Mouse (Mus musculus): ENCODE measurements at regions not wholly inside any gene's neighbourhood (a gene's known extent, or its start where the extent isn't known, plus 50 kb on each side); places are given as distances from the start of the nearest gene placed in this dataset.
"Not testable (repeated sequence)": the region's sequence is repeated elsewhere in the genome, so short reads cannot be mapped to it uniquely, and the experiment has no call there.

DNA sequence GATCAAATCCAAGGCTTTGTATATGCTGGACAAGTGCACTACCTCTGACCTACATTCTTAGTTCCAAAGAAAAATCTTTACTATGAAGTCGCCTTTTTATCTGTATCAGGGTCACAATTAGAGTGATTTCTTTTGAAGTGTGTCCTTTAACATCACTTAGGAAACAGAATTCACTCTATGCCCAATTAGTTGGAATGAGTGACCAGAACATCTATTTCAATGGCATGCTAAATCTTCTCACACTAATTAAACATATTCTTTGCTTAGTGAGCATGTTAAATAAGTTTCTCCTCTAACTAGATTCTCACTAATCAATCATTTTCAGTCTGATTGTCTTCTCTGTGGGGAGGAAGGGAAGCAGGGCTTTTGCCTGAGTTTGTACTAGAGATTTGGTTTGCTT is 84.9 kb downstream of the Arl6ip6 start:
- no peak for DNase-seq

- no peak for DNase-seq
These were observed 110.3 kb downstream of the Arl6ip6 start for GRCm38 (mm10) chr2:53301712-53302423.

DNA sequence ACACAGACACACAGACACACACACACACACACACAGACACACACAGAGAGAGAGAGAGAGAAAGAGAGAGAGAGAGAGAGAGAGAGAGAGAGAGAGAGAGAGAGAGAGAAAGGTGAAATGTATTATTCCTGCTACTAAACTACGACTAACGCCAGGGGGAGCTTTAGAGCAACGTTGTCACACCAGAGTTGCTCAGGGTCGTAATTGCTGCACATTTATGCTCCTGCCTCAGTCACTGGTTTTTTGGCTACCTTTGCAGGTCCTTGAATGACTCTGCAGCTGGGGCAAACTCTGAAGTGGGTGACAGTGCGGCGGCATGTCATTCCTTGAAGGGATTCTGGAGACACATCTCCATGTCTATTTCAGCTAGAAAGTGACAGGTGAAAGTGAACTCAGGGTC is 139.2 kb downstream of the Arl6ip6 start:
- DNase-seq = peak in 1 of 2 experiments; percentile 7

DNA sequence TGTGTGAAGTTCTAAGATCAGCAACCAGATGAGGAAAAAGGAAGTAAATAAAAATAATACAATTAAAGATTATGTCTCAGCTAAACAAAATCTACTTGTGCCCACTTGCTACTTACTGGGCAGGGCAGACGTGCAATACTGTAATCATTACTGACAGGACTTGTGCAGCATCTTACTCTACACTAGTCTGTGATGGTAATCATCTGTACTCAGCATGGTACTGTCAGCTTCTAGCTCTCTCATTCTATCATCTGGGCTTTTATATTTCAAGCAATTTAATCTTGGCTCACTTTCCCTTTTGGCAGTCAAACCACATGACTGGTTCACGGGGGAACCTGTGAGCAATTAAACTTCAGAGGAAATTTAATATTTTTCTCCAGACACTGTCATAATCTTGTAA is 167.5 kb downstream of the Arl6ip6 start:
- DNase-seq = no peak

- no peak for DNase-seq
These were observed 190.8 kb downstream of the Arl6ip6 start for GRCm38 (mm10) chr2:53382348-53382747.

DNA sequence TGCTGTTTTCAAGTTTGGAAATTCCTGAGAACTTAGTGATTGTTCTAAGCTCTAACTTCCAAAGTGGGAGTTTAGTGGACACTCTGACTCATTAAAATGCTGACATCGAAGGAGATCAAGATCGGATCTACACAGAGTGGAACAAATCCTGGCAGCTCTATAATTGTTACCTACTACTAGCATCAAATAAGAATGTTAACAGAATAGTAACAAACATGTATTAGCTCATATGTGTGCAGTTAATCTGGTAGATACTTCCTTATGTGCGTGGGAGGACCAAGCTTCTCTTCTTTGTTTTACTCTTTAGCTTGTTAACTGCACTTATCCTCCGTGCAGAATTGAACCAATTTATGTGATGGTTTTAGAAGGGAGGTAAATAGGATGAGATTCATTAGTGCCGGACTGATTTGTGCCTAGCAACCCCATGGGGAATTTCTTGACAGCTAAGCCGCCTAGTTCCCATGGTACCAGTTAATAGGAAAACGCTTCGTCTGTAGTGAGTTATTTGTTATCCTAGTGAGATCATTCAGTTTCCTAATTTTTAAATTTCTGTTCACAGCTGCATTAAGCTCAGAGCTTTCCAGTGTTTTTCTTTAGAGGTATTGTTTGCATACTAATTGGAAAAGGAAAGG is 193.1 kb downstream of the Arl6ip6 start:
- no peak for DNase-seq

DNA sequence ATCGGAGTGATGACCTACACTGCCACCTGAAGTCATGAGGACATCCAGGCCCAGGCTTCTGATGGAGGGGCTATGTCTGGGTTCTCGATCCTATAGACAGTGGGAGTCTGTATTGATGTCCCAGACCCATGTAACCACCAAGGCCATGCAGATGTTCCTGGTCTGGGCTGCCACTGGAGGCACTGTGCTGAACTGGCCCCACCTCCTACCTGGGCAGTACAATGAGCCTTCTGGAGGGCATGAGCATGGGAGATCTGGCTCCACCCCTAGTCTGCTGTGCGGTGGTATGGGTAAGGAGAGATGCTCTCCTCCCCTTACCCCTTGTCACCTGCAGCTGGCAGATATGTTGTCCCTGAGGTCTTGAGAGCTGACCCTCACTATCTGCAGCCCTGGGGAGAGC is 197.1 kb downstream of the Arl6ip6 start:
- DNase-seq = no peak

DNA sequence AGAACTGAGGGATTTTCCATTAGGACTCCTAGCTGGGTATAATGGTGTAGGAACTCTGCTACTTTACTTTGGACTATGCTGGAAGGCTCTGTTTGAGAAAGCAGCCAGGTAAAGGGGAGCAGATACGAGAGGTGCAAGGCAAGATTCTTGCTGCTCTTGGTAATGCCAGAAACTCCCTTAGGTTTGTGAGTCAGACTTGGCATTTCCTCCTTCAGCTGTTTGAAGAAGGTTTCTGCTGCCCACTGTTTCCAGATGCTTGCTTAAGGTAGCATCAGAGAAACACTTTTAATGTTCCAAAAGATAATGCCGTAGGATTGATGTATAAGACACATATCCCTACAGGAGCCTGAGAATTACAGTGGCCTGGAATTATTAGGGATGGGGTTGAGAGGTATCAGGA is 222.9 kb downstream of the Arl6ip6 start:
- no peak for DNase-seq

DNA sequence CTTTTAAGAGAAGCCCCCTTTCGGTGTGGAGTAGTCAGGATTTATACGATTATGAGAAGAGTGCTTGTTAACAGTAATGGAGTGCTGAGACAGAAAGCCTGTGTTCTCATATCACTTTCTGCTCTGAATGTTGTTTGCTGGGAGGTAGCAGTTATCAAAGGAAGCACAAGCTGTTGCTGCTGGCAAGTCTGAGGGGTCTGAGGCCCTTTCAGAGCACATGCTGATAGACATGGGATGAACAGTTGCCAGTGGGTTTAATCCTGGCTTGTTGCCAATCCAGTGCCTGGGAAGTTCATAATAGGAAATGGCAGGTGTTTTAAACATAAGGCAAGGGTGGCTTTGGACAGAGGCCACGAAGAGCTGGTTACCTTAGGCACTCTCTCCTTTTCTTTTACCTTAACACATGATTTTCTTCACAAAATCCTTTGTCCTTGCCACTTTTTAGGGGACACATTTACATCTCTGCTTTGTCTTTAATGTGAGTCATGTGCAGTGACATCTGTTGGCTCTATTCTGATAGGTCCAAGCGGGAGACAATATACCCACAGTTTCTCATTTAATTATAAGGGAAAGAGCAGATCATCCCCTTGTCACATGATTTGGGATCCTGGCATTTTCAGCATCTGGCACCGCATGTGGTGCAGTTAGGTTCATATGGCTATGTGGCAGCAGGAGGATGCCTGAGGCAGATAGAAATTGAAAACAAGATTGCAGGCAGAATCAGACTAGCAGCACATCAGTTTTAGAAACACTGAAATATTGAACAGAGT is 245.7 kb downstream of the Arl6ip6 start:
- no peak for DNase-seq

GRCm38 (mm10) chr2:53440301-53440700 is 248.8 kb downstream of the Arl6ip6 start:
- not testable (repeated sequence) for DNase-seq

GRCm38 (mm10) chr2:53460265-53460664 is 268.7 kb downstream of the Arl6ip6 start:
- DNase-seq = no peak

DNA sequence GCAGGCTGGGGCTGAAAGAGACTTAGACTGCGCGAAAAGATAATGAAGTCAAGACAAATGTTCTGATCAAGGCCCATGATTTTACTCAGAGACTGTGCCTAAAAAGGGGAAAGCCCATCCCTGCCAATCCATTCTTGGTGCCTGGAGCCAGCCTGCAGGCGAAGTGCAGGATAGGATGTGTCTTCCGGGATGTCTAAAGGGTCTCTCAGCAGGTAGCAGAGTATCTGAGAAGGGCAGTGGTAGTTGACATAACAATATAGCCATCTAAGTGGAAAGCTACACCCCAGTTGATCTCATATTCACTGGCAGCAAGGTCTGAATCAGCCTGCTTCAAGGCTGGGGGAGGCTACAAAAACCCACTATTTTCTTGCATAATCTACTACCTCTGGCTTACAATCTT is 282.9 kb downstream of the Arl6ip6 start:
- DNase-seq = no peak

DNA sequence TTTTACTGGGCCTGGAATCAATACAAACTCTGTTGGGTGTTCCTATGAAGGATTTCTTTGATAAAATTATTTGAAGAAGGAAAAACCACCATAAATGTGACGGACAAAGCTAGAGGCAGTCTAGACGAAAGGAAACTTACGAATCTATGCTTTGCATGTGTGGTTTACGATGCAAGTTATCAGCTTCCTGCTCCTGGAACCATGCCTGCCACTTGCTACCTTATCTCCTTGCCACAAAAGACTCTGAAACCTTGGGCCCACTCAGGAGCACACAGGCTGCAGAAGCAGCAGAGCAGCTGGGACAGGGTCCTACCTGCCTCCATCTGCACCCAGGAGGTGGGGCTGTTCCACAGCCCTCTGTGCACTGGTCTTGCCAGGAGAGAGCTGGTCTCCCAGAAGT is 287.5 kb downstream of the Arl6ip6 start:
- DNase-seq = not testable (repeated sequence)

DNA sequence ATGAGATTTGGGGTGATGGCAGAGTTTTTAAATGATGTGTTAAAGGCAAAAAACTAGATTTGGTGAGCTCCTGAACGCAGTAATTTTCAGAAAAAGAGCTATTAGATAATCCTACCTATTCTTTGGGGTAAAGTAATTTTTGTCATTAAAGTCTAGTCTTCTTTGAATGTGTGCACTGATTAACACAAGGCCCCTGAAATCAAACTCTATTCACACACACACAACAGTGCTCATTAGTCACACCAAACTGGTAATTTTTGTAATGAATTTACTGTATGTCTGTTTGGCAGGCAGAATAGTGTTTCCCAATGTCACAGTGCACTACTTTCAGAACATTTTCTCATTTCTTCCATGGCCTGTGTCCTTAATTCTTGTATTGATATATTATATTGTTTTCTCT is 296.8 kb downstream of the Arl6ip6 start:
- no peak for DNase-seq

GRCm38 (mm10) chr2:53490805-53491585 is 299.5 kb downstream of the Arl6ip6 start:
- no peak for DNase-seq

- DNase-seq = no peak
These were observed 301.3 kb downstream of the Arl6ip6 start for GRCm38 (mm10) chr2:53492788-53493187.

DNA sequence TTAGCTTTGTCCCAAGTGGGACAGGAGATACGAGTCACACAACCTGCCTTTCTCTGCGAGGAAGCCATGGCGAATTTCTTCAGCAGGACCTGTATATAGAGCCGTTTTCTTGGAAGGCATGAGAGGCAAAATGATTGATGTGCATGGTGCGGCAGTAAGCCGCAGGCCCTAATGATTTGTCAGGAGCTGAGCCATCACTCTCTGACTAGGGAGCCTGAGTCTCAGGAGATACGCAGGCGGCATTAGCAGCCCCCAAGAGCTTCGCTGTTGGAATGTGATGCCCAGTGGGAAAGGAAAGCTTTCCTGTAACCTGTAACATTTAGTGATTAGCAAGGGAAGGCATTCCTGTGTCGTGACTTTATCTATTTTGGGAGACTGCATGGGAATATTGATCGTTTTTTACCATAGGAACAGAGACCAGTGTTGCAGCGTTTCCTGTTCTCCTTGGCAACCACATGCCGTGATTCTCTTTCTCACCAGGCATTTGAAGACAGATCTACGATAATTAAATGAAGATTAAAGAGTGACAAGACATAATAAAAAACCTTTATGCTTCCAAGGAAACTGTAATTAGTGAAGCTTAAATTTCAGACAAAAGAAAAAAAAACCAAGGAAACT is 310.2 kb downstream of the Arl6ip6 start:
- no peak for DNase-seq

- no peak for DNase-seq
These were observed 310.7 kb downstream of the Arl6ip6 start for GRCm38 (mm10) chr2:53502275-53502667.

DNA sequence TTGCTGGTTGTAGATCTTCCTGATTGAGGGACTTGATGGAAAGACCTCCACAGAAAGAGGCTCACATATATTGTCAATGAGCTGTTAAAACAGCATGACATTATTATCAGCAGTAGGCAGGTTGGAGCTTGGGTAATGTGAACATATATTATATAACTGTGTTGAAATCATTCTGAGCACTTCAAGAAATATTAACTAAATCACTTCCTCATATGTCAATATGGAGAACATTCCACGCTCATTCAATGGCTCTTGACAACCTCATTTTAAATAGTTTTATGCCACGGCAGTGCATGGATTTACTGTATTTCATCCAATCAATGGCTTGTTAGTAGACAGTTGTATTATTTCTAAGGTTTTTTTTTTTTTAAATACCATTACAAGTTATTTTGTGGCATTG is 350.6 kb downstream of the Arl6ip6 start:
- DNase-seq = no peak

DNA sequence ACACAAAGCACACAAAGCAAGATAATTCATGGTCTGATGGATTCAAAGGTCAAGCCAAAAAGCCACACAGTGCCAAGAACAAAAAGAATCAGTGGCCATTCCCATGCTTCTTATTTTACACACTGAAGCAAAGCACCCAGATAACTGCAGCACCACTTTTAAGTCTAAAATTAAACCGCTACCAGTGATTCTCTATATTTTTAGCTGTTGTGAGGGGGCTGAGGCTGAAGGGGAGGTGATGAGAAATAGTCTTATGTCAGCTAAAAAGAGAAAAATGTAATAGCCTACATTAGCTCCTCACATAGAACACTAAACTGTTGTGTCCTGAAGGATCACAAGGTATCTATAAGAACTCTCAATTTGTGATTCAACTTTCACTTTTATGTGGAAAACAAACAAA is 382.5 kb downstream of the Arl6ip6 start:
- no peak for DNase-seq

GRCm38 (mm10) chr2:53605829-53606228 is 414.3 kb downstream of the Arl6ip6 start:
- DNase-seq = no peak

- no peak for DNase-seq
These were observed 428.2 kb downstream of the Arl6ip6 start for GRCm38 (mm10) chr2:53619681-53620080.
